Mouse (Mus musculus): ENCODE results near the gene Nell1.

The Nell1 gene

GRCm38 (mm10) chr7:50507047-50507446, 532.4 kb downstream of the Nell1 start:
- DNase-seq (ENCODE audit: extremely low spot score, low read depth, low spot score): no peak

DNA sequence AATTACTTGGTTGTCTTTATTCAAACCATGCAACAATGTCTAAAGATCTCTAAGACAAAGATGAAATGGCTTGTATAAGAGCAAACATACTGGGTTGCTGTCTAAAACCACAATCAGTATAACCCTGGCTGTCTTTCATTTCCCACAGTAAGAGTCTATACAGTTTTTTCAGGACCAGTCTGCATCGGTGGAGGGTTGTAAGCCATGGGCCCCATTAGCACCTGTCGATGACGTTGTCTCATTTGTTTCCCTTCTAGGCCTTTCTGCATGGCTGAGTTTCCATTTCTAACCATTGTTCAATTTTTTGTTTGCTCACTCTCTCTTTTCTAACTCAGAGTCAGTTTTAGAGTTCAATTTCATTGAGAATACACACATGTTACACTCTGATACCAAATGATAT, 540.2 kb downstream of the Nell1 start:
- no peak for DNase-seq (ENCODE audit: extremely low spot score, low read depth, low spot score)

DNA sequence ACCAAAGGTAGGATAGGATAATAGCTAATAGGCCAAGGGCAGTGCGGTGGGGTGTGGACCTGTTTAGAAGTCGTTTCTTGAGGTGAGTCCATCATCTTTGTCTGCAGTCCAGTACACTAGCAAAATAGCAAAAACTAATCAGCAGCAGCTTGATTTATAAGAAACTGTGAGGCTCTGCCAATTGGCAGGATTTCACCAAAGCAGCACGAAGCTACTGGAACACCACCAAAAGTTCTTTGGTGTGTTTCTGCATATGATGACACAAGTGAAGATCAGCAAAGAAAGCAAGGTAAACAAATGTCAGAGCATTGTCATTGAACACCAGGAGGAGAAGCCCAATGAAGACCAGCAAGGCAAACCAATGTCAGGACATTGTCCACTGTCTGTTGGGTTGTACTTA, 542.0 kb downstream of the Nell1 start:
- no peak for DNase-seq (ENCODE audit: extremely low spot score, low read depth, low spot score)

DNA sequence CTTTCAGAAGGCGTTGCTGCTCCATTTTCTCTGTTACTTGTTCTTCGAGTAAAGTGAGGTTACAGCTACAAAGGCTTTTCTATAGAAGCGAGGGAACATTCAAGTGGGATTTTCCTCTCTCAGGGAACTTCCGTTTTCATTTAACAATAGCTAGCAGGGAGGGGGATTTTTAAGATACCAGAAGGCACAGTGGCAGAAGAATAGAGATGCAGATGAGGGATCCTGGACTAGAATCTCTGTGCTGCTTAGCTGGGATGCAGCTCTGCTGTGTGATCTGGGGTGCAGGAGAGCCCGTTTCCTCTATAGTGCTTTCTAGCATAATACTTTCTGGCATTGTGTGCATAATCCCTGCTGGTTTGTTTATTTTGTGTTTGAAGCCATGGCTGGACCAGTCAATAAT, 568.7 kb downstream of the Nell1 start:
- DNase-seq (ENCODE audit: extremely low spot score, low read depth, low spot score): no peak

DNA sequence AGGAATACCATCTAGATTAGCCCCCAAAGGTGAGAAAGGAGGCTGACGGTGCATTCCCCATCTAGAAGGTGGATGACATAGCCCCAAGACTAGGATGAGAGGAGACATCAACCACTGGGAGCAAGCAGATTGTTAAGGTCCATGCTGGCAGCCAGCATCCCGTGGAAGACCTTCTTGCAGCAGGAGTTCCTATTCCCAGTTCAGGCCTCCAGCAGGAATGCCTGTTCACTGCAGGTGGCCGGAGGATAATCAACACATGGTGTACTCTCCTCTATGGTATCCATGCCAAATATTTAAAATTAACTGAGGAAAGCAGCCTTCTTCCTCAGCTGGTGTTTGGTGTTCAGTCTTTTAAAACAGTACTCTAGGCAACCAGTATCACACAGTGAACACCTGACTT, 574.9 kb downstream of the Nell1 start:
- no peak for DNase-seq (ENCODE audit: extremely low spot score, low read depth, low spot score)

DNA sequence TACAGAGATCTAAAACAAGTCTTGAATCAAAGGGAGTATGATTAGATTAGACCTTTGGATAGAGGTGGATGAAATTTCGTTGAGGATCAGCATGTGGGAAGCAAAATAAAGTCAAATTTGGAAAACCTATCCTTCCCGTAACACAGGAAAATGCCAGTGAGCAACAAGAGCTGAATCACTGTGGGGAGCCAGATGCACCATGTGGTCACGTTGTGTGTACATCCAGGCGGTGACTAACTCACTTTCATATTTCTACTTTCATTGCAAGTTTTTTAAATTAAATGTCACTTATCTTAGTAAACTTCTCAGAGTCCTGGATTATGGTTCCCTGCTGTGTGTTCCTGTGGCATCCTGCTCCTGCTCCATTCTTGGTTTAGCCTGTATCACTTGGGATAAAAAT, 576.8 kb downstream of the Nell1 start:
- no peak for DNase-seq (ENCODE audit: extremely low spot score, low read depth, low spot score)

DNA sequence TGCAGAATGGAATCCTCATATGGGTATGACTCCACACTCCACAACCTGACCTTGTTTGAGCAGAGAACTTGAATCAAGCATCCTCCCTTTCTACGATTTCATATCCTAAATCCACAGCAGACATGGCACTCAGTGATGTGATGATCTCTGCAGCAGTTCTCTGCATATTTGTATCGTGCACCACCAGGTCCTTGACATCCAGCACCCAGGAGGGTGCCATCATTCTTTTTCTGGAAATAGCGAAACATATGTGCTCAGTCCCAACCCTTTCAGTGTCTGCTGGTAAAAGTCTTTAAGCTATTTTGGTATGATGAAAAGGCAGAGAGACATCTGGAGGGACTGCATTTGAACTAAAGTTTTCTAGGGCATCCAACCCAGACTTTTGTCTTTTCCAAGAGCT, 588.0 kb downstream of the Nell1 start:
- DNase-seq (ENCODE audit: extremely low spot score, low read depth, low spot score): no peak

DNA sequence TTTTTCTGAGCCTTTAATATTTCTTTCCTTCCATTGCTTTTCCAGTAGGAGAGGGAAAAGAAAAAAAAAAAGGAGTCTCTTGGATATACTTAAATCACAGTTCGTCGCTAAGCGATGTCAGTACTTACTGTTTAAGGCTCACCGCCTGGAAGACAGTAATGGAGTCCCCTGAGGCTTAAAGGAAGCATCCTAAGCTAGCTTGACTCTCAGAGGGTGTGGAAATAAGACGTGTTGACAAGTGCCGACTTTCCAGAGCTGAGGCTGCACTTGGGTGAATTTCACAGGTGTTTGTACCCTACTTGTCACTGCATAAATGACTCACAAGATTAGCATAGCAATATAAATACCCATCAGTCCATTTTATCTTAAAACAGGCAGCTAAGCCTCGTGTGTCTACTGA, 599.2 kb downstream of the Nell1 start:
- no peak for DNase-seq (ENCODE audit: extremely low spot score, low read depth, low spot score)

- DNase-seq (ENCODE audit: extremely low spot score, low read depth, low spot score): no peak
Measured at GRCm38 (mm10) chr7:50588642-50589424, 614.2 kb downstream of the Nell1 start.

DNA sequence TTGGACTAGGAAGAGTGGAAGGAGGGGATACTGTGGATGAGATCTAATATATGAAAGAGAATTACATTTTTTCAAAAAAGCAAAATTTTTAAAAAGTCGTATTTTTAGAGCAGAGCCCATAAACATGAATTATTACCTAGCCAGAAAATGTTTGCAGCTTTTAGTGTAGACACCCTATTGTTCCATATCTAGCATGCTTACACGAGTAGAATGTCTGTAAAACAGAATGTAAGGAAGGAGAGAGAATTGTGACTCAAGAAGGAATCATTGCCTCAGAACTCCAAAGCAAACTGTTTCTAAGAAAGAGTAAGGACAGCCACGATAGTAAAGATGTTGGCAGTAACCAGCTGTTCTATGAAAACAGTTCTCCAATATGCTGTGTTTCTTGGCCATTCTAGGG, 624.2 kb downstream of the Nell1 start, which contains the start of gene 4933405O20Rik:
Gene 4933405O20Rik (plus strand): TSS at position 301 of the 400 bp plus-strand sequence.
- no peak for DNase-seq (ENCODE audit: extremely low spot score, low read depth, low spot score)

- DNase-seq (ENCODE audit: extremely low spot score, low read depth, low spot score): no peak
Measured at GRCm38 (mm10) chr7:50614101-50614500, 639.4 kb downstream of the Nell1 start.

GRCm38 (mm10) chr7:50629186-50629585, 654.5 kb downstream of the Nell1 start:
- DNase-seq (ENCODE audit: extremely low spot score, low read depth, low spot score): no peak

DNA sequence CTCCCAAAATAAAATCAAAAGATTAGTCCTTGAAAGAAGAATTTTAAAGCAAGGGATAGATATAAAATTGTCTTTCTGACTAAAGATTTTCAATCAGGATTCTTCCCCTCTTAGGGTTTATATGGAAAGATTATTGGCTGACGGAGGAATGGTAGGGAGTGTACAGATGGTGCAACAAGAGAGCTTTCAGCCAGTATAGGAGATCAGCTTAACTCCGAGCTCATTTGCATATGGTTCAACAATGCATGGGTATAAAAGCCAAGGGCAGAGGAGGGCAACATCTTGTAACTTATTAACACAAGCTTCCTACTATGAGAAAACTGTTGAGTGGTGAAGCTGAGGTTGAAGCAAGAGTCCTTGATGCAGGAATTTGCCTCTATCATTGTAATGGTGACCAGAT, 658.5 kb downstream of the Nell1 start:
- no peak for DNase-seq (ENCODE audit: extremely low spot score, low read depth, low spot score)

- no peak for DNase-seq (ENCODE audit: extremely low spot score, low read depth, low spot score)
Measured at GRCm38 (mm10) chr7:50672266-50672665, 697.6 kb downstream of the Nell1 start.

- DNase-seq (ENCODE audit: extremely low spot score, low read depth, low spot score): no peak
Measured at GRCm38 (mm10) chr7:50675444-50675843, 700.8 kb downstream of the Nell1 start.

GRCm38 (mm10) chr7:50677511-50677910, 702.8 kb downstream of the Nell1 start:
- DNase-seq (ENCODE audit: extremely low spot score, low read depth, low spot score): no peak

DNA sequence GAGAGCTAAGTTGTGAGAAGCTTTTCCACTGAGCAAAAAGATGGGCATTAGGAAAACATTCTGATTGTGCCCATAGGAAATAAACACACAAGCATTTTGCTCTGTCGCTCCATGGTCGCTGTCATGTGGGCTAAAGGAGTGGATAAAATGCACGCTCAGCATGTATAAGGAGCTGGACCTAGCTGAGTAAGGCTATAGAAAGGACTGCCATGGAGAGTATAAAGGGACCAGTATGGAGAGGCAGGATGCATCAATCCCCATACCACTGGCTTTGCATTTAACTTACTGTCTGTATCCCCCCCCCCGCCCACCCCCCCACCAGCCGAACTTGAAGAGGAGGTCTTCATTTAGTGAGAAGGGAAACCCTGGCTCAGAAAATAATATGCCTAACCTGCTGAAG, 711.7 kb downstream of the Nell1 start:
- DNase-seq (ENCODE audit: extremely low spot score, low read depth, low spot score): no peak

GRCm38 (mm10) chr7:50725166-50725565, 750.5 kb downstream of the Nell1 start:
- no peak for DNase-seq (ENCODE audit: extremely low spot score, low read depth, low spot score)

DNA sequence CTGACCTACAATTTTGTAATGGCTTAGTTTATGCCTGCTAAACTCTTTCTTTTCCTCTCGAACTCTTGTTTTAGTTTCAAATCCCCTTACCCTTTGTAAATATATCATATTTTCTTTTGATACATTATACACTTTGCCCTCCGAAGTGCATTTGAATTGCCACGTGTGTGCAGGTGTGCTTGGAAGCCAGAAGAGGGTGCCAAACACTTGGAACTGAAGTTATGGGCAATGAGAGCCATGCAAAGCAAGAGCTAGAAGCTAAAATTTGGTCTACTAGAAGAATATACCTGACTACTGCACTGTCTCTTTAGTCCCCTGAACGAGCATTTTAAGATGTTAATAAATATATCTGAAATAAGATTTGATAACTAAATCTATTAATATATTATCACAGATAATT, 756.3 kb downstream of the Nell1 start:
- DNase-seq (ENCODE audit: extremely low spot score, low read depth, low spot score): no peak

- no peak for DNase-seq (ENCODE audit: extremely low spot score, low read depth, low spot score)
Measured at GRCm38 (mm10) chr7:50755516-50755915, 780.9 kb downstream of the Nell1 start.

DNA sequence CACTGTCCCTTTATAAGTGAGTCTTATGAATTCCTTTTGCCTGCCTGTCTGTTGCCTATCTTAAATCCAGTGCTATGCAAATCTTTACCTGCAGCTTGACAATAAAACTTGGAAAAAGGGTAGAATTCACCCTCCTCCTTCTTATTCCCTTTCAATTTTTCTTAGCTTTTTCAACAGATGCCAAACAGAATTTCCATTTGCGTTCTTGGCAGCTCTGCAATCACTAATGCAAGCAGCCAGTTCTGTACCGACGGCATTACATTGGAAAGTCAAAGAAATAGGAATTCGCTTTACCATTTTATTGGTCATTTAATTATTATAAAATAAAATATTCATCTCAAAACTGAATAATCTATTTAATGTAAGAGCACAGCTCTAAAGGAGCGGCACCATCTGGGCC, 781.7 kb downstream of the Nell1 start:
- DNase-seq (ENCODE audit: extremely low spot score, low read depth, low spot score): no peak

DNA sequence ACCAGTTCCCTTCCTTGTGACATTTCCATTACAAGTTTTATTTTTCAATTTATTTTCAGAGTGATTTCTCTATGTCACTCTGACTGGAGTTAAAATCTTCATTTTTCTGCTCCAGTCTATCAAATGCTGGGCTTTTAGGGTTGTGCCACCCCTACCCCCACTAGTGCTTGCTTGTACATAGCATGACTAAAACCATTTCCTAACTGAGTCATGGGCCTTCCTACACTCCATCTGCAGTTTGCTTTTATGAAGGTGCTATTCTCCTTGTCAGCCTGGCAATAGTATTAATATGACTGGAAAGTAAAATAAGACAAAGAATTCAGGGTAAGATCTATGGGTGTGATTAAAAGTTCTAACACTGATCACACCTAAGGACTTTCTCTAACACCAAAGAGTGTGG, 798.9 kb downstream of the Nell1 start:
- DNase-seq (ENCODE audit: extremely low spot score, low read depth, low spot score): no peak

- no peak for DNase-seq (ENCODE audit: extremely low spot score, low read depth, low spot score)
Measured at GRCm38 (mm10) chr7:50781105-50781504, 806.4 kb downstream of the Nell1 start.
